Mouse (Mus musculus): Measurements from ENCODE around the gene Ankrd34a. TPM values are rescaled to one million over a fixed set of nuclear protein-coding genes. Genes with fewer than 3 reads are reported as not detected.

Ankrd34a gene
- polyA plus RNA-seq, 1 experiment from 2014 or later = 0.12 TPM

- Histone ChIP-seq H3K27ac (replicated peaks) (peak overlapping the region; percentile 3; the same call in 1 of the 2 replicates), H3K9me3 (replicated peaks) (no peaks in the 10 kb centered on the region), H3K4me3 (replicated peaks) (no peak overlapping the region), H3K36me3 (replicated peaks) (no peaks in the 10 kb centered on the region), H3K9ac (no peak overlapping the region), H3K4me2 (no peak overlapping the region), H3K27me3 (no peaks in the 10 kb centered on the region), H3K4me1 (replicated peaks) (peaks cover 54% of the 10 kb centered on the region)
- 57% methylated on average over 19 of the region's 19 CpGs for WGBS (ENCODE audit: insufficient replicate concordance)
- ATAC-seq (ENCODE audit: insufficient read depth) = no peak
Measured at GRCm38 (mm10) chr3:96573611-96574511, 22.6 kb upstream of the Ankrd34a start.

DNA sequence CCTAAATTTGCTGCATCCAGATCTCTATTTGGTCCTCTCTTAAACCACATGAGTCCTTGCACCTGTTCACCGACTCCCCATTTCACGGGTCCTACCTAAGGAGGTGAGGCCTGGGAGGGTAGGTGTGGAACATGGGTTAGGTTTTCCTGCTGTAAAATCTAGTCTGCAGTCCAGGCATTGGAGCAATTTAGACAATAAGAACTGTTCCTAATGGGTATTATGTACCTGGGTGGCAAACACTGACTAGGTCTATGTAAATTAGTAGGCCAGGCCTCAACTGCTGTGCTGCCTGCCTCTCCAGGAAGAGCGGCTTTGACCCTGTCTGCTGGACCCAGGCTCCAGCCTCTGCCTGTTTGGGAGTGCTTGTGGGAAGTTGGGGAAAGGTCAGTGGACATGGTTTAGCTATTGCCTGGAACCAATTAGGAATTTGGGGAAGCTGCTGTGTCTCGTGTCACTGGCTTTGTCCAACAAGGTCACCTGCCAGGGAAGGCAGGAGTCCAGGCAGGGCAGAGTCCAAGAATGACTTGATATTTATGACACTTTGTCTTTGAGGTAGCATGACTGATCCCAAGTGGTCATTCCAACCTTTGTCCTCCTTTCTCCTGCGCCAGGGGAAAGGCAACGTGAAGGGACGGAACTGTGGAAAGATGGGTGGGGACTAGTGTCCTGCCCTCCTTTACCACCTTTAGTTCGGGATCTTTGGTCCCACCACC lies 21.0 kb upstream of the Ankrd34a start:
- WGBS (ENCODE audit: insufficient replicate concordance) = 75% methylated on average over 8 of the region's 8 CpGs
- Histone ChIP-seq H3K36me3 (replicated peaks) (no peaks in the 10 kb centered on the region), H3K9ac (no peak overlapping the region), H3K9me3 (replicated peaks) (no peaks in the 10 kb centered on the region), H3K4me1 (replicated peaks) (peaks cover 60% of the 10 kb centered on the region), H3K27me3 (no peaks in the 10 kb centered on the region), H3K27ac (replicated peaks) (peak overlapping the region; percentile 68), H3K4me2 (peak overlapping the region; percentile 68; the same call in 1 of the 2 replicates), H3K4me3 (replicated peaks) (no peak overlapping the region)
- ATAC-seq (ENCODE audit: insufficient read depth) = no peak

GRCm38 (mm10) chr3:96576005-96576658 lies 20.3 kb upstream of the Ankrd34a start:
- ATAC-seq (ENCODE audit: insufficient read depth) = peak; percentile 14; the same call in 1 of the 2 replicates
- peak overlapping the region; percentile 35; the same call in 1 of the 2 replicates for H3K9ac ChIP-seq

GRCm38 (mm10) chr3:96576690-96577541 lies 19.5 kb upstream of the Ankrd34a start, which contains the start of gene Gm16253:
Gene Gm16253, plus strand, starts transcription at chr3:96576984.
- Histone ChIP-seq H3K27ac (replicated peaks) (peak within 1 kb of the TSS; percentile 68), H3K9me3 (replicated peaks) (no peaks in the 10 kb centered on the region), H3K4me1 (replicated peaks) (peaks cover 61% of the 10 kb centered on the region), H3K4me3 (replicated peaks) (peak within 1 kb of the TSS; percentile 45), H3K27me3 (no peaks in the 10 kb centered on the region), H3K9ac (peak within 1 kb of the TSS; percentile 35; the same call in 1 of the 2 replicates), H3K36me3 (replicated peaks) (no peaks in the 10 kb centered on the region), H3K4me2 (peak within 1 kb of the TSS; percentile 68)
- ATAC-seq (ENCODE audit: insufficient read depth) = peak; percentile 80
- 17% methylated on average over 17 of the region's 17 CpGs for WGBS (ENCODE audit: insufficient replicate concordance)

More at GRCm38 (mm10) chr3:96576005-96576658, 20.3 kb upstream of the Ankrd34a start:
- 16% methylated on average over 14 of the region's 14 CpGs for WGBS (ENCODE audit: insufficient replicate concordance)
- H3K27ac ChIP-seq (replicated peaks) = peak overlapping the region; percentile 68
- peak overlapping the region; percentile 45 for H3K4me3 ChIP-seq (replicated peaks)
- no peaks in the 10 kb centered on the region for H3K36me3 ChIP-seq (replicated peaks)
- peaks cover 67% of the 10 kb centered on the region for H3K4me1 ChIP-seq (replicated peaks)
- H3K4me2 ChIP-seq = peak overlapping the region; percentile 68
- H3K27me3 ChIP-seq = no peaks in the 10 kb centered on the region
- H3K9me3 ChIP-seq (replicated peaks) = no peaks in the 10 kb centered on the region

GRCm38 (mm10) chr3:96577566-96577965 lies 18.9 kb upstream of the Ankrd34a start:
- H3K9ac ChIP-seq = no peak overlapping the region
- ATAC-seq (ENCODE audit: insufficient read depth) = no peak

DNA sequence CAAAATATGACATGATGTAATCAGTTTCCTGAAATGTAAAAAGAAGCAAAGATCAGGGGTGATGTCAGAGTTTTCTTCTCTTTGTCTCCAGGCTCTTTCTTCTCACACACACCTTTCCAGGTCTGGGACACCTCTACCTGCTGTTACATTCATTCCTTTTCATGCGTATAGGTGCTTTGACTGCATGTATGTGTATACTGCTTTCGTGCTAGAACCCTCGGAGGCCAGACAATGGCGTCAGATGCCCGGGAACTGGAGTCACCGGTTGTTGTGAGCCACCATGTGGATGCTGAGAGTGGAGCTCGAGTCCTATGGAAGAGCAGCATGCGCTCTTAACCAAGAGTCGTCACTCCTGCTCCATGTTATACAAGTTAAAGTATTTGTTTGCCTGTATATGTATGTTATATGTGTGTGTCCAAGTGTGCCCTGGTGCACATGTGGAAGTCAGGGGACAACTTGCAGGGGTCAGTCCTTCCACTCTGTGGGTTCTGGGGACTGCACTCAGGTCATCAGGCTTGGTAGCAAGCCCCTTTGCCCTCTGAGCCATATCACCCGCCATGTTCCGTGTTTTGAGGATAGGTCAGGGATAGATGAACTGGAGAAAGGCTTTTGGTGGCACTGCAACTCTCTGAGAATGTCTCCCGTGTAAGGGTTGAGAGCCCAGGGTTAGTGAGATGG lies 17.7 kb upstream of the Ankrd34a start:
- 75% methylated on average over 12 of the region's 12 CpGs for WGBS (ENCODE audit: insufficient replicate concordance)

More at GRCm38 (mm10) chr3:96577566-96577965, 18.9 kb upstream of the Ankrd34a start:
- Histone ChIP-seq H3K4me3 (replicated peaks) (no peak overlapping the region), H3K4me2 (no peak overlapping the region), H3K27me3 (no peaks in the 10 kb centered on the region), H3K4me1 (replicated peaks) (peaks cover 57% of the 10 kb centered on the region), H3K9me3 (replicated peaks) (no peaks in the 10 kb centered on the region), H3K27ac (replicated peaks) (peak overlapping the region; percentile 68), H3K36me3 (replicated peaks) (no peaks in the 10 kb centered on the region)
- 59% methylated on average over 4 of the region's 4 CpGs for WGBS (ENCODE audit: insufficient replicate concordance)

GRCm38 (mm10) chr3:96579239-96579750 lies 17.1 kb upstream of the Ankrd34a start:
- H3K4me2 ChIP-seq = peak overlapping the region; percentile 53; the same call in 1 of the 2 replicates

More for the DNA sequence above, 17.7 kb upstream of the Ankrd34a start:
- Histone ChIP-seq H3K4me2 (no peak overlapping the region), H3K9ac (no peak overlapping the region), H3K27ac (replicated peaks) (0 out of 2 replicates have a peak overlapping the region, but pooled peaks have one; percentile 1), H3K36me3 (replicated peaks) (no peaks in the 10 kb centered on the region), H3K27me3 (no peaks in the 10 kb centered on the region), H3K4me1 (replicated peaks) (peaks cover 54% of the 10 kb centered on the region), H3K9me3 (replicated peaks) (no peaks in the 10 kb centered on the region), H3K4me3 (replicated peaks) (no peak overlapping the region)
- ATAC-seq (ENCODE audit: insufficient read depth) = no peak

GRCm38 (mm10) chr3:96579885-96580454 lies 16.5 kb upstream of the Ankrd34a start:
- 2% methylated on average over 16 of the region's 16 CpGs for WGBS (ENCODE audit: insufficient replicate concordance)
- Histone ChIP-seq H3K9me3 (replicated peaks) (no peaks in the 10 kb centered on the region), H3K4me3 (replicated peaks) (peak overlapping the region; percentile 20; the same call in 1 of the 2 replicates), H3K9ac (no peak overlapping the region), H3K27me3 (no peaks in the 10 kb centered on the region), H3K27ac (replicated peaks) (peak overlapping the region; percentile 35; the same call in 1 of the 2 replicates), H3K4me1 (replicated peaks) (peaks cover 45% of the 10 kb centered on the region), H3K36me3 (replicated peaks) (no peaks in the 10 kb centered on the region), H3K4me2 (peak overlapping the region; percentile 53)
- peak; percentile 41; the same call in 1 of the 2 replicates for ATAC-seq (ENCODE audit: insufficient read depth)

More at GRCm38 (mm10) chr3:96579239-96579750, 17.1 kb upstream of the Ankrd34a start:
- Histone ChIP-seq H3K36me3 (replicated peaks) (no peaks in the 10 kb centered on the region), H3K27ac (replicated peaks) (peak overlapping the region; percentile 35; the same call in 1 of the 2 replicates), H3K27me3 (no peaks in the 10 kb centered on the region), H3K9ac (no peak overlapping the region), H3K4me1 (replicated peaks) (peaks cover 48% of the 10 kb centered on the region), H3K4me3 (replicated peaks) (no peak overlapping the region), H3K9me3 (replicated peaks) (no peaks in the 10 kb centered on the region)
- 61% methylated on average over 4 of the region's 4 CpGs for WGBS (ENCODE audit: insufficient replicate concordance)
- no peak for ATAC-seq (ENCODE audit: insufficient read depth)

GRCm38 (mm10) chr3:96581141-96581540 lies 15.3 kb upstream of the Ankrd34a start:
- no peaks in the 10 kb centered on the region for H3K9me3 ChIP-seq (replicated peaks)
- 59% methylated on average over 6 of the region's 6 CpGs for WGBS (ENCODE audit: insufficient replicate concordance)
- H3K4me2 ChIP-seq = no peak overlapping the region
- no peaks in the 10 kb centered on the region for H3K27me3 ChIP-seq
- no peak for ATAC-seq (ENCODE audit: insufficient read depth)
- H3K4me1 ChIP-seq (replicated peaks) = peaks cover 35% of the 10 kb centered on the region
- H3K36me3 ChIP-seq (replicated peaks) = no peaks in the 10 kb centered on the region
- no peak overlapping the region for H3K27ac ChIP-seq (replicated peaks)
- H3K4me3 ChIP-seq (replicated peaks) = no peak overlapping the region
- H3K9ac ChIP-seq = no peak overlapping the region

Data from liver, embryonic 15.5 days (tissue).